Mouse (Mus musculus): ENCODE measurements around the gene Kcne4.

Gene Kcne4

GRCm38 (mm10) chr1:78859573-78859972, 43.0 kb downstream of the Kcne4 start:
- DNase-seq (ENCODE audit: extremely low spot score, low spot score), result no peak

GRCm38 (mm10) chr1:78860056-78860455, 43.5 kb downstream of the Kcne4 start:
- DNase-seq (ENCODE audit: extremely low spot score, low spot score), result no peak

GRCm38 (mm10) chr1:78862281-78862680, 45.7 kb downstream of the Kcne4 start:
- DNase-seq (ENCODE audit: extremely low spot score, low spot score), result no peak

GRCm38 (mm10) chr1:78863833-78864232, 47.3 kb downstream of the Kcne4 start:
- no peak for DNase-seq (ENCODE audit: extremely low spot score, low spot score)

GRCm38 (mm10) chr1:78864351-78864750, 47.8 kb downstream of the Kcne4 start:
- DNase-seq (ENCODE audit: extremely low spot score, low spot score), result no peak

- no peak for DNase-seq (ENCODE audit: extremely low spot score, low spot score)
Measured at GRCm38 (mm10) chr1:78864799-78865346, 48.3 kb downstream of the Kcne4 start.

GRCm38 (mm10) chr1:78865991-78866390, 49.4 kb downstream of the Kcne4 start:
- no peak for DNase-seq (ENCODE audit: extremely low spot score, low spot score)

GRCm38 (mm10) chr1:78866455-78866854, 49.9 kb downstream of the Kcne4 start:
- DNase-seq (ENCODE audit: extremely low spot score, low spot score), result no peak
